Mouse (Mus musculus) cortical plate, adult 2 months (tissue): ENCODE measurements around the gene Zdhhc4. TPM values are rescaled to one million over a fixed set of nuclear protein-coding genes. Genes with fewer than 3 reads are reported as not detected.
A peak's percentile ranks its signal among the peaks of the same experiment; 100 is the strongest.

Experiments used
- H3K27ac ChIP-seq: fragments of 200-500 bp; 2 replicates; pipeline ENCODE4 v1.5.1; 2012; ENCODE audit warnings: low read length, control low read depth, inconsistent platforms; ENCODE audit not compliant: insufficient read depth
- H3K4me1 ChIP-seq: fragments of 200-500 bp; 2 replicates; pipeline ENCODE4 v1.6.1; 2011; ENCODE audit warnings: low read length; ENCODE audit not compliant: control insufficient read depth, insufficient read depth
- H3K4me3 ChIP-seq: fragments of 200-500 bp; 2 replicates; pipeline ENCODE4 v1.5.1; 2011; ENCODE audit warnings: mild to moderate bottlenecking, low read length, control low read depth; ENCODE audit not compliant: insufficient read depth
- CTCF ChIP-seq: fragments of 200-500 bp; IDR thresholded peaks from 2 replicates; pipeline ENCODE4 v1.5.1; 2011; ENCODE audit warnings: mild to moderate bottlenecking, control low read depth, low read length; ENCODE audit not compliant: insufficient read depth; ENCODE audit errors: extremely low read depth
- POLR2A ChIP-seq: fragments of 200-500 bp; IDR thresholded peaks from 2 replicates; pipeline ENCODE4 v1.6.1; 2011; ENCODE audit warnings: mild to moderate bottlenecking, low read length, control low read depth; ENCODE audit not compliant: insufficient read depth; ENCODE audit errors: extremely low read depth
- polyA plus RNA-seq: library from polyadenylated mRNA; depleted of rRNA; stranded (reverse); fragments of >200 nt; gene quantifications from 2 replicates; pipeline ENCODE4 v1.2.3, GENCODE M21; 2012

Gene Zdhhc4
- polyA plus RNA-seq, 1 experiment, result 67.6 TPM

GRCm38 (mm10) chr5:143360000-143360399, 30.9 kb upstream of the Zdhhc4 start:
- Histone ChIP-seq H3K4me3 (no peak overlapping the region), H3K27ac (no peak overlapping the region), H3K4me1 (no peaks in the 10 kb centered on the region)
- TF ChIP-seq CTCF, result peak; percentile 22; the same call in 1 of the 2 replicates
- TF ChIP-seq POLR2A, result no peak

DNA sequence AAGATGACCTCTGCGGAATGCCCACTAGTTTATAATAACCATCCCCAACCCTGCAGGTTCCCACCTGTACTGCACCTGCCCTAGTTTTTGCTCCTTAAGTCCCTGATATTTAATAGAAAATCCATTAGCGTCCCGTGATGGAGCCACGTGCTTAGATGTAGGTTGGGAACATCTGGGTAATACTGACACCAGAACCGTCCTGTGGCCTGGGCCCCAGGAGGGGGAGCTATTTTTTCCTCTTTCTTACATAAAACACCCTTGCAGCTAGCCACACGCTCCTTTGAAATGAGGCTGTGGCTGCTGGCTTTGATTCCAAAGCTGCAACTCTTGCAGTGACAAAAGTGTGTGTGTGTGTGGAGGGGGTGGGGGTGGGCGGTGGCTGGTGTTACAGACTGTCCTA, 30.2 kb upstream of the Zdhhc4 start:
- no peaks in the 10 kb centered on the region for H3K4me1 ChIP-seq
- no peak for TF ChIP-seq CTCF
- TF ChIP-seq POLR2A, result no peak
- no peak overlapping the region for H3K4me3 ChIP-seq
- no peak overlapping the region for H3K27ac ChIP-seq

DNA sequence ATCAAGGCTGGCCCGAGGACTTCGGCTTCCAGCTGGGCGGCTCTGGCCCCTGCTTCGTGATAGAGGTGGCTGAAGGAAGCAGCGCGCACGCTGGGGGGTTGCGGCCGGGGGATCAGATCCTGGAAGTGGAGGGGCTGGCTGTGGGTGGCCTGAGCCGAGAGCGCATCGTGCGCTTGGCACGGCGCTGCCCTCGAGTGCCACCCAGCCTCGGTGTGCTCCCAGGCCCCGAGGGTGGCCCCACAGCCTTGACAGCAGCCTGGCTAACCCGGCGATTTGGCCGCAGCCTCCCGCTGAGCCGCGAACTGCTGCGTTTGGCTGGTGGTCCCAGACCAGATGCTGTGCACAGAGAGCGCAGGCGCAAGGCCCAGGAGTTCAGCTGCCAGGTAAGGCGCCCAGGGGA, 28.5 kb upstream of the Zdhhc4 start:
- no peak overlapping the region for H3K4me3 ChIP-seq
- no peak overlapping the region for H3K27ac ChIP-seq
- H3K4me1 ChIP-seq, result no peaks in the 10 kb centered on the region
- TF ChIP-seq POLR2A, result no peak
- TF ChIP-seq CTCF, result no peak

DNA sequence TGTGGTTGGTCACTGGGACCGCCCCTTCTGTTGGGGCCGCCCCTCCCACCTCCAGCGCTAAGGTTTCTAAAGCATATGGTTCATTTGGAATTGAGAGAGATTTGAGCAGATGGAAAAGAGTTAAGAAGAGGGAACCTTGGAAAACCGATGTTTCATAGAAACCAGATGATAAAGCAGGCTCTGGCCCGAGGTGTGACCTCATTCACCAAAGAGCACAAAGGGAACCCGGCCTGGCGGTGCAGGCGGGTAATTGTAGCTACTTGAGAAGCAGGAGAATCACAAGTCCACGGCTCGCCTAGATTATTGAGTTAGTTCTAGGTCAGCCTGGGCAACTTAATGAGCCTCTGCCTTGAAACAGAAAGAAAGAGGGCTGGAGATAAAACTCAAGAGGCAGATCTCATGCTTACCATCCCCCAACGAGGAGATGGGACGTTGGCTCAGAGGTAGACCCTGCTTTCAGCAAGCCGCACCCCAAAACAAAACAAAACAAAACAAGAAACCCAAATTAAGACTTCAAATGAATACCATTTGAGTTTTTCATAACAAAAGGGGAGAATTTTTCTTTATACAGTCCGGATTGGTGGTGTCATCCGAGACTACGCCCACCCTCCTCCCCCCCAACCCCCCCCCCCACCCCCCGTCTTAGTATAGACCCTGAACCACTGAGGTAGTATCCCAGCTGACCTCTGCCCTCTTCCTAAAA, 27.8 kb upstream of the Zdhhc4 start, which contains the start of gene Grid2ip:
TSS of gene Grid2ip (plus strand) at position 653 of the 703 bp plus-strand sequence.
- Histone ChIP-seq H3K4me3 (no peak within 1 kb of the TSS), H3K27ac (no peak within 1 kb of the TSS), H3K4me1 (no peaks in the 10 kb centered on the region)
- no peak for TF ChIP-seq POLR2A
- TF ChIP-seq CTCF, result no peak

DNA sequence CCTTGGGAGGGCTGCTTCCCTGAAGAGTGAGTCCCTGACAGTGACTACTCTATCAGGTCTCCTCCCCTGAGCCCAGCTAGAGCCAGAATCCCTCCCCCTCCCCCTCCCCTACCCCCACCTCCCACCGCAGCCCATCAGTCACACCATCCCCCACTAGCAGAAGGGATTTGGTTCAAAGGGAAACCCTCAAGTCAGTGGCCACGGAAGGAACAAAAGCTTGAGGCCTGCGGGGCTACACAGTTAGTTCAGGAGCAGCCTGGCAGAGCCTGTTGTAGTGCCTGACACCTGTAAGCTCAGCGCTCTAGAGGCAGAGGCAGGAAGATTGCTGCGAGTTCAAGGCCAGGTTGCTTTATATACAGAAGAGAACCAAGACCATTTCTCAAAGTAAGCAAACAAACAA, 27.0 kb upstream of the Zdhhc4 start:
- Histone ChIP-seq H3K27ac (no peak overlapping the region), H3K4me3 (no peak overlapping the region), H3K4me1 (no peaks in the 10 kb centered on the region)
- TF ChIP-seq POLR2A, result no peak
- TF ChIP-seq CTCF, result no peak

GRCm38 (mm10) chr5:143346367-143346766, 17.3 kb upstream of the Zdhhc4 start:
- no peak for TF ChIP-seq CTCF
- TF ChIP-seq POLR2A, result no peak
- H3K4me3 ChIP-seq, result no peak overlapping the region
- no peaks in the 10 kb centered on the region for H3K4me1 ChIP-seq

DNA sequence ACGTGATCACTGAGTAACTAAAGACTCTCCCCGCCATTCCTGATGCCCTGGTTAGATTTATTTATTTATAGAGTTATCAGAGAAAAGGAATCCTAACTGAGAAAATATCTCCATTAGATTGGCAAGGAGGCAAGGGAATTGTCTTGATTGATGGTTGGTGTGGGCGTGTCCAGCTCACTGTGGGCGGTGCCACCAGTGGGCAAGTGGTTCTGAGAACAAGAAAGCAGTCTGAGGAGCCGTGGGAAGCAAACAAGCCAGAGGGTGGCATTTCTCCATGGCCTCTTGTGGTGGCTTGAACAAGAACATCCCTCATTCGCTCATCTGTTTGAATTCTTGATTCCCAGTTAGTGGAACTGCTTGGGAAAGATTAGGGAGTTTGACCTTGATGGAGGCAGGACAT, 10.5 kb upstream of the Zdhhc4 start:
- no peak for TF ChIP-seq POLR2A
- no peak for TF ChIP-seq CTCF
- Histone ChIP-seq H3K4me3 (no peak overlapping the region), H3K27ac (no peak overlapping the region), H3K4me1 (no peaks in the 10 kb centered on the region)

More at GRCm38 (mm10) chr5:143346367-143346766, 17.3 kb upstream of the Zdhhc4 start:
- H3K27ac ChIP-seq, result no peak overlapping the region

GRCm38 (mm10) chr5:143336559-143336958, 7.5 kb upstream of the Zdhhc4 start:
- H3K4me1 ChIP-seq, result no peaks in the 10 kb centered on the region; the same call in 1 of the 2 replicates
- H3K27ac ChIP-seq, result no peak overlapping the region
- no peak for TF ChIP-seq POLR2A
- TF ChIP-seq CTCF, result peak; percentile 27
- H3K4me3 ChIP-seq, result no peak overlapping the region

GRCm38 (mm10) chr5:143335089-143335460, 6.0 kb upstream of the Zdhhc4 start:
- TF ChIP-seq POLR2A (no peak), CTCF (no peak)
- no peak overlapping the region for H3K4me3 ChIP-seq

DNA sequence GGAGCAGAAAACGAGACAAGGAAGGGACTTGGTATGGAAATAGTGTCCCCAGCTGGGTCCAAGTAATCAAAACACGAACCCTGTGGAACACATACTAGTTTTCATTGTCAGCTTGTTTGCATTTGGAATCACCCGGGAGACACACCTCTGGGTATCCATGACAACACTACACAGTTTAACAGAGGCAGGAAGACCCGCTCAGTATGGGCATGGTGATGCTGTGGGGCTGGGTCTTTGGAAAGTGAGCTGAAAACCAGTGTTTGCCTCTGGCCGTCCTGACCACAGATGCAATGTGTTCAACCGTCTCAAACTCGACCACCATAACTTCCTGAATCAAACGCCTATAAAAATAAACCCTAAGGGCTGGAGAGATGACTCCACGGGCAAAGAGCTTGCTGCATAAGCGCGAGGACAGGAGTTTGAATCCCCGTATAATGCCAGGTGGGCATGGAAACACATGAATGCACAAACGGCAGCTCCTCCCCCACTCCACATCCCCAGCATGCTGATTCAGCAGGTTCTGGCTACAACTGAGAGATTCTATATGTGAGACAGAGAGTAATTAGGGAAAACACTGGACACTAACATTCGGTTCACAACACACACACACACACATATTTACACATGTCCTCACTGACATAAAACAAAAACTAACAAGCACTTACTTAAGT, 5.5 kb upstream of the Zdhhc4 start:
- H3K4me3 ChIP-seq, result no peak overlapping the region
- H3K27ac ChIP-seq, result no peak overlapping the region
- TF ChIP-seq POLR2A, result no peak
- no peak for TF ChIP-seq CTCF
- H3K4me1 ChIP-seq, result peaks cover 2% of the 10 kb centered on the region; the same call in 1 of the 2 replicates

More at GRCm38 (mm10) chr5:143335089-143335460, 6.0 kb upstream of the Zdhhc4 start:
- no peak overlapping the region for H3K27ac ChIP-seq
- H3K4me1 ChIP-seq, result no peaks in the 10 kb centered on the region; the same call in 1 of the 2 replicates
